Mouse (Mus musculus): ENCODE results near the gene Klk4. TPM values are rescaled to one million over a fixed set of nuclear protein-coding genes. Genes with fewer than 3 reads are reported as not detected.

Klk4 gene
- polyA plus RNA-seq, 1 experiment from 2014 or later, result 0.14 TPM

DNA sequence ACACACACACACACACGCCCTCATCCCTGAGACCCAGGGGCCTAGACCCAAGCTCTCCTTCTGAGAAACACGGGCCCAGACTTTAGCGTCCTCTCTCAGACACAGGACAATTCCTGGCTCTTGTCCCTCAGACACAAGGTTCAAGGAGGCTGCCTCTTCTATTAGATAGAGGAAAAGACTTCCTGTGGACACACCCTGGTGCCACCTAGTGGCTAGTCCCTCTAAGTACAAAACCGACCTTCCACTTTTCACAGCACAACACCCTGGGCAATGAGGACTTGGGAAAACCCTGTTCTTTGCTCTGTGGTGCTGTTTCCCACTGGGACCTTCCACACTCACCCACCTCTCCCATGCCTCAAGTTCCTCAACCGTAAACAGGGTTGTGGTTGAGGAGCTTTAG is 45.0 kb downstream of the Klk4 start:
- WGBS, result 64% methylated on average over 5 of the region's 5 CpGs
- H3K4me1 ChIP-seq (ENCODE audit: control insufficient read depth, insufficient read depth, low read length), result no peaks in the 10 kb centered on the region

DNA sequence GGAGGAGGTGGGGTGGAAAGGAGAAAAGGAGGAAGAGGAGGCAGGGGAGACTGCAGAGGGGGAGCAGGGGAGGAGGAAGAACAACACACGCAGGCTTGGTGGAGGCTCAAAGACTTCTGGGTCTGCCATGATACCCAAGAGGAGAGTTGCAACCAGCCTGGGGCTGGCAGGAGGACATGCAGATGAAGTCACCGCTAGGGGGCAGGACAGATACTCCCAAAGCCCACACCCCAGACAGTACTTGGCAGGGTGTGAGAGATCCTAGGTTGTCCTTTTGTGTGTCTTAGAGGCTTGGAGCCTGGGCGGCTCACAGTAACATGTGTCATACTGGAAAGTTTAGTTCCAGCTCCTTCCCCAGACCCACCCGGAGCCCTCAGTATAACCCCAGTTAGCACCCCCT is 47.6 kb downstream of the Klk4 start:
- H3K36me3 ChIP-seq (ENCODE audit: control insufficient read depth, insufficient read depth, low read length), result no peaks in the 10 kb centered on the region
- no peak; the same call in 1 of the 2 replicates for ATAC-seq (ENCODE audit: low read depth)
- peak; percentile 10 for DNase-seq (ENCODE audit: low spot score)
- H3K27me3 ChIP-seq (replicated peaks; ENCODE audit: control insufficient read depth, insufficient read depth, low read length), result no peaks in the 10 kb centered on the region
- WGBS, result 40% methylated on average over 4 of the region's 4 CpGs
- no peak overlapping the region for H3K27ac ChIP-seq (replicated peaks; ENCODE audit: low read depth, low read length)
- H3K9me3 ChIP-seq (ENCODE audit: control insufficient read depth, low read length), result no peaks in the 10 kb centered on the region
- H3K4me3 ChIP-seq (ENCODE audit: low read depth, low read length), result no peak overlapping the region
- no peaks in the 10 kb centered on the region for H3K4me1 ChIP-seq (ENCODE audit: control insufficient read depth, insufficient read depth, low read length)
- no peak overlapping the region for H3K9ac ChIP-seq (ENCODE audit: low read depth, low read length)
- H3K4me2 ChIP-seq (ENCODE audit: low read depth, low read length), result no peak overlapping the region

More for the DNA sequence above, 45.0 kb downstream of the Klk4 start:
- Histone ChIP-seq H3K9me3 (ENCODE audit: control insufficient read depth, low read length) (no peaks in the 10 kb centered on the region), H3K27ac (replicated peaks; ENCODE audit: low read depth, low read length) (no peak overlapping the region), H3K36me3 (ENCODE audit: control insufficient read depth, insufficient read depth, low read length) (no peaks in the 10 kb centered on the region), H3K9ac (ENCODE audit: low read depth, low read length) (no peak overlapping the region), H3K4me2 (ENCODE audit: low read depth, low read length) (no peak overlapping the region), H3K4me3 (ENCODE audit: low read depth, low read length) (no peak overlapping the region), H3K27me3 (replicated peaks; ENCODE audit: control insufficient read depth, insufficient read depth, low read length) (no peaks in the 10 kb centered on the region)
- DNase-seq (ENCODE audit: low spot score) (no peak), ATAC-seq (ENCODE audit: low read depth) (no peak)

DNA sequence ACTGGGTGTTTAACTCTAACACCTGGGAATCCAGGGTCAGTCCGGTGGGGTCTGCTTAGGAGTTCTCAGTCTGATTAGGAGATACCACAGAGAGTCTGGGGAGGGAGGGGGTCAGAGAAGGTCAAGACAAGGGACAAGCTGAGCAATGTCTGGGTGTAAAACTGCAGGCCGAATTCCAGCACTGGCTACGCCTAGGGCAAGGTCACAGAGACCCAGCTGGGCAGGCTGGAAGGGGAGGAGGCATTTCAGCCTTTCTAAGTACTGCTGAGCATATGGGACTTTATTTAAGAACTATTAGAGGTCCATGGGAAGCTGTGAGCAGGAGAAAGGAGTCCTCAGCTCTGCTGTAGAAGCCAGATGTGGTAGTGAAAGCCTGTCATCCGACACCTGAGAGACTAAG is 51.4 kb downstream of the Klk4 start:
- Histone ChIP-seq H3K4me1 (ENCODE audit: control insufficient read depth, insufficient read depth, low read length) (no peaks in the 10 kb centered on the region), H3K36me3 (ENCODE audit: control insufficient read depth, insufficient read depth, low read length) (no peaks in the 10 kb centered on the region), H3K27me3 (replicated peaks; ENCODE audit: control insufficient read depth, insufficient read depth, low read length) (no peaks in the 10 kb centered on the region), H3K27ac (replicated peaks; ENCODE audit: low read depth, low read length) (no peak overlapping the region), H3K4me3 (ENCODE audit: low read depth, low read length) (no peak overlapping the region), H3K9ac (ENCODE audit: low read depth, low read length) (no peak overlapping the region), H3K9me3 (ENCODE audit: control insufficient read depth, low read length) (no peaks in the 10 kb centered on the region), H3K4me2 (ENCODE audit: low read depth, low read length) (no peak overlapping the region)
- 46% methylated on average over 4 of the region's 4 CpGs for WGBS
- no peak for ATAC-seq (ENCODE audit: low read depth)
- DNase-seq (ENCODE audit: low spot score), result no peak

DNA sequence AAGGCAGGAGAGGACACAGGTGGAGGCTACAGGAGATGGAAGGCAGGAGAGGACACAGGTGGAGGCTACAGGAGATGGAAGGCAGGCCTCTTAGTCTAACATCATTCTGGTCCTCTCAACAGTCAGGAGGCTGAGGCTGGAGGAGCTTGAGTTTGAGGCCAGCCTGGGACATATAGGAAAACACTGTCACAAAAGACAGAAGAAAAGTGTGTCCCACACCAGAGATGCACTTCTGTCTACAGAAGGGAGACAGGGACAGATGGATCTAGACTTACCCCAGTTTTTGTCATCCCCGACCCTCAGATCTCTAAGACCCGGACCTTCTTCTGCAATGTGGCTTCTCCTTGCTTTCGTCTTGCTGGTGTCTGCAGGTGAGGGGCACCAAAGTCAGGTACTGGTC is 52.5 kb downstream of the Klk4 start, which contains the start of gene Klk15:
Gene Klk15 (plus strand): TSS at position 301 of the 400 bp plus-strand sequence.
- no peaks in the 10 kb centered on the region for H3K9me3 ChIP-seq (ENCODE audit: control insufficient read depth, low read length)

DNA sequence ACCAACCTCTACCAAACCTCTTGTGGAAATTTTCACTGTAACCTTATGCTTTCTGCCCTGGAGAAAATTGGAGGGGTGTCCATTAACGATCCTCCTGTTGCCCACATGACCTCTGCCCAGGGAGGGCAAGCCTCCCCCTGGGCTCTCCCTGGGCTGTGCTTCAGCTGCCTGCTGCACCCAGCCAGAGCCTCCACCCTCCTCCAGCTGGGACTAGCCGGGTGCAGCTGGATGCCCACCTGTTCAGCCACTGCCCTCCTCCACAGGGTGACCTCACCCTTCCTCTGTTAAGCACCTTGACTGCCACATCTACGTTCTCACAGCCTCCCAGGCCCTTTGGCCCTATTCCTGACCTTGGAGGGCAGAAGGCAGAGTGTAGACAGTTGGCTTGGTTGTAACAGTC is 53.8 kb downstream of the Klk4 start:
- 59% methylated on average over 3 of the region's 3 CpGs for WGBS
- no peak for ATAC-seq (ENCODE audit: low read depth)

More for the DNA sequence above, 52.5 kb downstream of the Klk4 start, which contains the start of gene Klk15:
- Histone ChIP-seq H3K36me3 (ENCODE audit: control insufficient read depth, insufficient read depth, low read length) (no peaks in the 10 kb centered on the region), H3K4me3 (ENCODE audit: low read depth, low read length) (no peak within 1 kb of the TSS), H3K27ac (replicated peaks; ENCODE audit: low read depth, low read length) (no peak within 1 kb of the TSS), H3K9ac (ENCODE audit: low read depth, low read length) (no peak within 1 kb of the TSS), H3K4me2 (ENCODE audit: low read depth, low read length) (no peak within 1 kb of the TSS), H3K4me1 (ENCODE audit: control insufficient read depth, insufficient read depth, low read length) (no peaks in the 10 kb centered on the region), H3K27me3 (replicated peaks; ENCODE audit: control insufficient read depth, insufficient read depth, low read length) (no peaks in the 10 kb centered on the region)
- WGBS, result 83% methylated on average over 3 of the region's 3 CpGs
- DNase-seq (ENCODE audit: low spot score), result no peak
- no peak for ATAC-seq (ENCODE audit: low read depth)

More for the DNA sequence above, 53.8 kb downstream of the Klk4 start:
- no peaks in the 10 kb centered on the region for H3K9me3 ChIP-seq (ENCODE audit: control insufficient read depth, low read length)
- H3K4me3 ChIP-seq (ENCODE audit: low read depth, low read length), result no peak overlapping the region
- no peaks in the 10 kb centered on the region for H3K27me3 ChIP-seq (replicated peaks; ENCODE audit: control insufficient read depth, insufficient read depth, low read length)
- no peaks in the 10 kb centered on the region for H3K4me1 ChIP-seq (ENCODE audit: control insufficient read depth, insufficient read depth, low read length)
- no peak overlapping the region for H3K4me2 ChIP-seq (ENCODE audit: low read depth, low read length)
- no peak overlapping the region for H3K9ac ChIP-seq (ENCODE audit: low read depth, low read length)
- H3K27ac ChIP-seq (replicated peaks; ENCODE audit: low read depth, low read length), result no peak overlapping the region
- DNase-seq (ENCODE audit: low spot score), result no peak
- no peaks in the 10 kb centered on the region for H3K36me3 ChIP-seq (ENCODE audit: control insufficient read depth, insufficient read depth, low read length)

Other genes with a start within 250 kb of the Klk4 start
- gene Ceacam18, start 246.5 kb upstream of the Klk4 start, polyA plus RNA-seq (2014; fragmentation: Nextera tagmentation; extraction: Ambion mirVana), result not detected in 2 replicates
- 0.68 and 0.88 TPM in 2 replicates for gene Siglece, start 221.0 kb upstream of the Klk4 start, polyA plus RNA-seq (2014; fragmentation: Nextera tagmentation; extraction: Ambion mirVana)
- gene Ctu1, start 209.1 kb upstream of the Klk4 start, polyA plus RNA-seq (2014; fragmentation: Nextera tagmentation; extraction: Ambion mirVana), result 10.5 and 12.2 TPM in 2 replicates
- 0.22 TPM in 1 of 2 replicates, not detected in the other for gene Klk14, start 190.7 kb upstream of the Klk4 start, polyA plus RNA-seq (2014; fragmentation: Nextera tagmentation; extraction: Ambion mirVana)
- 1.8 and 3.0 TPM in 2 replicates for gene Klk13, start 168.6 kb upstream of the Klk4 start, polyA plus RNA-seq (2014; fragmentation: Nextera tagmentation; extraction: Ambion mirVana)
- 0.37 and 0.65 TPM in 2 replicates for gene Klk12, start 112.3 kb upstream of the Klk4 start, polyA plus RNA-seq (2014; fragmentation: Nextera tagmentation; extraction: Ambion mirVana)
- 3.2 and 5.3 TPM in 2 replicates for gene Klk11, start 106.6 kb upstream of the Klk4 start, polyA plus RNA-seq (2014; fragmentation: Nextera tagmentation; extraction: Ambion mirVana)
- 8.8 and 17.2 TPM in 2 replicates for gene Klk10, start 100.1 kb upstream of the Klk4 start, polyA plus RNA-seq (2014; fragmentation: Nextera tagmentation; extraction: Ambion mirVana)
- 0.28 and 0.49 TPM in 2 replicates for gene Klk9, start 89.3 kb upstream of the Klk4 start, polyA plus RNA-seq (2014; fragmentation: Nextera tagmentation; extraction: Ambion mirVana)
- 25.7 and 27.4 TPM in 2 replicates for gene Klk8, start 83.6 kb upstream of the Klk4 start, polyA plus RNA-seq (2014; fragmentation: Nextera tagmentation; extraction: Ambion mirVana)
- 1.1 and 1.6 TPM in 2 replicates for gene Klk7, start 69.9 kb upstream of the Klk4 start, polyA plus RNA-seq (2014; fragmentation: Nextera tagmentation; extraction: Ambion mirVana)
- gene Klk6, start 56.7 kb upstream of the Klk4 start, polyA plus RNA-seq (2014; fragmentation: Nextera tagmentation; extraction: Ambion mirVana), result 0.18 and 0.42 TPM in 2 replicates
- gene Klk5, start 39.2 kb upstream of the Klk4 start, polyA plus RNA-seq (2014; fragmentation: Nextera tagmentation; extraction: Ambion mirVana), result 1.3 and 1.6 TPM in 2 replicates
- not detected in 2 replicates for gene Klk15, start 52.6 kb downstream of the Klk4 start, polyA plus RNA-seq (2014; fragmentation: Nextera tagmentation; extraction: Ambion mirVana)
- gene Klk1b8, start 69.5 kb downstream of the Klk4 start, polyA plus RNA-seq (2014; fragmentation: Nextera tagmentation; extraction: Ambion mirVana), result not detected in 2 replicates
- not detected in 2 replicates for gene Klk1b1, start 85.6 kb downstream of the Klk4 start, polyA plus RNA-seq (2014; fragmentation: Nextera tagmentation; extraction: Ambion mirVana)
- not detected in 2 replicates for gene Klk1b9, start 94.9 kb downstream of the Klk4 start, polyA plus RNA-seq (2014; fragmentation: Nextera tagmentation; extraction: Ambion mirVana)
- gene Klk1b11, start 114.7 kb downstream of the Klk4 start, polyA plus RNA-seq (2014; fragmentation: Nextera tagmentation; extraction: Ambion mirVana), result not detected in 2 replicates
- 1.2 and 2.2 TPM in 2 replicates for gene Klk1b26, start 131.0 kb downstream of the Klk4 start, polyA plus RNA-seq (2014; fragmentation: Nextera tagmentation; extraction: Ambion mirVana)
- gene Klk1b27, start 171.1 kb downstream of the Klk4 start, polyA plus RNA-seq (2014; fragmentation: Nextera tagmentation; extraction: Ambion mirVana), result not detected in 2 replicates
- not detected in 2 replicates for gene Klk1b21, start 221.2 kb downstream of the Klk4 start, polyA plus RNA-seq (2014; fragmentation: Nextera tagmentation; extraction: Ambion mirVana)
- gene Klk1b22, start 231.5 kb downstream of the Klk4 start, polyA plus RNA-seq (2014; fragmentation: Nextera tagmentation; extraction: Ambion mirVana), result not detected in 2 replicates

All from embryonic facial prominence, embryonic 14.5 days (tissue).